Mouse (Mus musculus) adrenal gland (tissue): ENCODE data around the gene Zbtb20.

Experiments
- intact Hi-C: fragments of 180-260 bp; cut with DNase I; formaldehyde crosslinking; loops from one replicate; pipeline ENCODE4 v1.15.1; 2025

The Zbtb20 gene

GRCm38 (mm10) chr16:43286783-43287383, 411.2 kb downstream of the Zbtb20 start:
- intact Hi-C loops: no loop called here

- intact Hi-C loops: no loop called here
These were observed 415.7 kb downstream of the Zbtb20 start for GRCm38 (mm10) chr16:43291423-43291822.

- intact Hi-C loops: no loop called here
These were observed 422.4 kb downstream of the Zbtb20 start for GRCm38 (mm10) chr16:43297953-43298596.

- intact Hi-C loops: no loop called here
These were observed 424.7 kb downstream of the Zbtb20 start for GRCm38 (mm10) chr16:43300420-43300819.

GRCm38 (mm10) chr16:43302171-43302570, 426.5 kb downstream of the Zbtb20 start:
- intact Hi-C loops: no loop called here

GRCm38 (mm10) chr16:43303245-43304197, 427.8 kb downstream of the Zbtb20 start:
- intact Hi-C loops: no loop called here

GRCm38 (mm10) chr16:43309968-43310431, 434.3 kb downstream of the Zbtb20 start:
- intact Hi-C loops: no loop called here

GRCm38 (mm10) chr16:43324009-43324408, 448.3 kb downstream of the Zbtb20 start:
- intact Hi-C loops: no loop called here

- intact Hi-C loops: no loop called here
These were observed 452.5 kb downstream of the Zbtb20 start for GRCm38 (mm10) chr16:43328221-43328620.

- intact Hi-C loops: no loop called here
These were observed 454.5 kb downstream of the Zbtb20 start for GRCm38 (mm10) chr16:43330206-43330605.

- intact Hi-C loops: no loop called here
These were observed 455.8 kb downstream of the Zbtb20 start for GRCm38 (mm10) chr16:43331440-43331839.

GRCm38 (mm10) chr16:43332734-43333133, 457.1 kb downstream of the Zbtb20 start:
- intact Hi-C loops: no loop called here

GRCm38 (mm10) chr16:43333265-43333664, 457.6 kb downstream of the Zbtb20 start:
- intact Hi-C loops: no loop called here

GRCm38 (mm10) chr16:43334411-43335150, 458.9 kb downstream of the Zbtb20 start:
- intact Hi-C loops: no loop called here

GRCm38 (mm10) chr16:43335151-43335823, 459.6 kb downstream of the Zbtb20 start:
- intact Hi-C loops: no loop called here

GRCm38 (mm10) chr16:43335824-43336215, 460.1 kb downstream of the Zbtb20 start:
- intact Hi-C loops: no loop called here

GRCm38 (mm10) chr16:43340712-43341111, 465.0 kb downstream of the Zbtb20 start:
- intact Hi-C loops: no loop called here

GRCm38 (mm10) chr16:43341916-43342455, 466.3 kb downstream of the Zbtb20 start:
- intact Hi-C loops: no loop called here

GRCm38 (mm10) chr16:43346094-43346493, 470.4 kb downstream of the Zbtb20 start:
- intact Hi-C loops: no loop called here
